Mouse (Mus musculus) B cell, adult 2 months (primary cell): ENCODE measurements around the gene Prph2.
A peak's percentile ranks its signal among the peaks of the same experiment; 100 is the strongest.

Source experiments
- DNase-seq, 2 experiments: peaks; one replicate each; pipeline ENCODE4 v3.0.0; 2022

Prph2 gene

GRCm38 (mm10) chr17:46910186-46910585, at the start of gene Prph2:
Gene Prph2 (plus strand): TSS chr17:46910459.
- no peak for DNase-seq

GRCm38 (mm10) chr17:46864566-46865195, 45.6 kb upstream of the Prph2 start:
- no peak for DNase-seq

- no peak for DNase-seq
These were observed 43.4 kb upstream of the Prph2 start for GRCm38 (mm10) chr17:46866836-46867235.

DNA sequence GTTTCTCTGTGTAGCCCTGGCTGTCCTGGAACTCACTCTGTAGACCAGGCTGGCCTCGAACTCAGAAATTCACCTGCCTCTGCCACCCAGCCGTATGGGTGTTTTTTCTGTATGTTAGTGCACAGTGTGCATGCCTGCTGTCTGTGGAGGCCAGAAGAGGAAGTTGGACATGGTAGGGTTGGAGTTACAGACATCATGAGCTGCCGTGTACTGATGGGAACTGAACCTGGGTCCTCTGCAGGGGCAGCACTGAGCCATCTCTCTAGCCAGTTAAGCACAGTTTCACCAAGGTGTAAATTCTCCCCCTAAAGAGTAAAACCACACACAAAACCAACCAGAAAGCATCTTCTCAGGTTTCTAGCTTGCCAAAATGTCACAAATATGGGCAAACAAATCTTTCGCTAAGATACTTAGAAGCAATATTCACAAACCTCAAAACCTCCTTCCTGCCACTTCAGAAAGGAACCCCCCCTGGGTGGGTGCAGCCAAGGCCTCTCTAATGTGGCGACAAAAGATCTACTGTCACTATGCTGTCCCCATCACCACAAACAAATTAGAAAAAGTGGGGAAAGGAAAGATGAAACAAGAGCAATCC, 40.0 kb upstream of the Prph2 start:
- DNase-seq: peak; percentile 46 to 56

DNA sequence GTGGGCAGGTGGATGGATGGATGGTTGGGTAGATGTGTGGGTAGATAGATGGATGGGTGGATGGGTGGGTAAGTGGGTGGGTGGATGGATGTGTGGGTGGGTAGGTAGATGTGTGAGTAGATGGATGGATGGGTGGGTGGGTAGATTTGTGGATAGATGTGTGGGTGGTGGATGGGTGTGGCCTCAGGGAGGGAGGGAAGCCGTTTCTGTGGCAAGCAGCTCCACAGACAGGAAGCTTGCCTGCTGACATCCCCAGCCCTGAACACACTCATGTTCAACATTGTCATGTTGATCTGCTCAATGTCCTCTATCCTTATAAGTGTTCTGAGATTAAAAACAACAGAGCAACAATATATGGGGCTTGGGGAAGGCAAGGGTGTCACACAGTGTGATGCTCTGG, 39.3 kb upstream of the Prph2 start:
- DNase-seq: no peak

- no peak for DNase-seq
These were observed 37.5 kb upstream of the Prph2 start for GRCm38 (mm10) chr17:46872806-46873205.

GRCm38 (mm10) chr17:46874133-46874532, 36.1 kb upstream of the Prph2 start:
- DNase-seq: no peak

DNA sequence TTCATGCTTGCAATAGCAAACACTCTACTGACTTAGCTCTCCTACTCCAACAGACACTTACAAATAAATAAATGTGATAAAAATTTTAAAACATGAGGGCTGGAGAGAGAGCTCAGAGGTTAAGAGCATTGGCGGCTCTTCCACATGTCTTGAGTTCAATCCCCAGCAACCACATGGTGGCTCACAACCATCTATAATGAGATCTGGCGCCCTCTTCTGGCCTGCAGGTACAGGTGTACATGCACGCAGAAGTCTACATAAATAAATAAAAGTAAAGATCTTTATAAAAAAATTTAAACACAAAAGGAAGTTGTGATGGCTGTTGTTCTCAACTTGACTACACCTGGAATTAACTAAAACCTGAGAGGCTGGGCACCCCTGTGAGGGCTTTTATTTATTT, 34.6 kb upstream of the Prph2 start:
- DNase-seq: peak; percentile 57 to 60

DNA sequence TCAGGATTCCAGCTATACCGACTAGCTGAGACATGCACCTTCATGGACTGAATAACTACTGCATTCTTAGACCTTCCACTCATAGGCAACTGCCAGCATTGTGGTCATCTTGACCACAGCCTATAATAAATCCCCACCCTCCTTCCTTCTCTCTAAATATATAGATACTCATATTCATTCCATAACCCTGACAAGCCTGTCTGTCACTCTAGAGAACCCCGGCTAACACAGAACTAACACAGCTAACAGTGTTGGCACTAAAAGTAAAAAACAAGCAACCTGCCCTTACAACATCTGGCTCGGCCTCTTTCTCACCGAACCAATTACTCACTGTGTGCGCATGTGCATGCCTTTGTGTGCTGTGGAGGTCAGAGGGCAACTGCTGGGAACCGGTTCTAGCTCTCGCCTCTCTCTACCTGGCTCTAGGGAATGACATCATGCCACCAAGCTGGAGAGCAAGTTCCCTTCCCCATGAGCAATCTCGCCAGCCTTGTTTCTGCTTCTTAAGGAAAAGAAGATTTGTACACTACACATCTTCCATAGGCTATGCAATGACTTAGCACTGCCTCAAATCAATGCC, 33.8 kb upstream of the Prph2 start:
- DNase-seq: no peak

DNA sequence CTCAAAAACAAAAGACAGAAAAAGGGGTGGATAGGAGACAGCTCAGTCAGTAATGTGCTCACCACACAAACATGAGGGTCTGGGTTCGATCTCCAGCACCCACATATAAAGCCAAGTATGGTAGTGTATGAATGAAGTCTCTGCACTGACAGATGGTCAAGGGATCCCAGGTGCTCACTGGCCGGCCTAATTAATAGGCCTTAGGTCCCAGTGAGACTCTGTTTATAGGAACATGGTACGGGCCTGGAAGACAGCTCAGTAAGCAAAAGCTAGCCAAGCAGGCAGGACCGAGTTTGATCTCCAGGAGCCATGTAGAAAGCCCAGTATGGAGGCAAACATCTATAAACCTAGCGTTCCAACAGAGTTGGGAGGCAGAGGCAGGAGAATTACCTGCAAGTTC, 33.2 kb upstream of the Prph2 start:
- DNase-seq: no peak

- no peak for DNase-seq
These were observed 30.4 kb upstream of the Prph2 start for GRCm38 (mm10) chr17:46879841-46880311.

GRCm38 (mm10) chr17:46880322-46880721, 29.9 kb upstream of the Prph2 start:
- DNase-seq: no peak

GRCm38 (mm10) chr17:46881728-46882127, 28.5 kb upstream of the Prph2 start:
- no peak for DNase-seq

- no peak for DNase-seq
These were observed 27.2 kb upstream of the Prph2 start for GRCm38 (mm10) chr17:46883107-46883506.

DNA sequence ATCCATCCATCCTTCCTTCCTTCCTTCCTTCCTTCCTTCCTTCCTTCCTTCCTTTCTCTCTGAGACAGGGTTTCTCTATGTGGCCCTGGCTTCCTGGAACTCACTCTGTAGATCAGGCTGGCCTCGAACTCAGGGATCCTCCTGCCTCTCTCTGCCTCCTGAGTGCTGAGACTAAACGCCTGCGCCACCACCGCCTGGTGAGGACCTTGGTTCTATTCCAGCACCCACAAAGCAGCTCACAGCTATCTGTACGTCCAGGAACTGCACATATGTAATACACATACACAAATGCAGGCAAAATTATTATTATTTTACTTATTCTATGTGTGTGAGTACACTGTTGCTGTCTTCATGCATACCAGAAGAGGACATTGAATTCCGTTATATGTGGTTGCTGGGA, 25.5 kb upstream of the Prph2 start:
- DNase-seq: no peak

- DNase-seq: no peak
These were observed 24.9 kb upstream of the Prph2 start for GRCm38 (mm10) chr17:46885218-46885909.

GRCm38 (mm10) chr17:46885910-46886643, 24.2 kb upstream of the Prph2 start:
- DNase-seq: no peak

GRCm38 (mm10) chr17:46888511-46889212, 21.6 kb upstream of the Prph2 start:
- peak; percentile 54 to 65 for DNase-seq

- peak; percentile 64 to 69 for DNase-seq
These were observed 20.7 kb upstream of the Prph2 start for GRCm38 (mm10) chr17:46889450-46890084.

- DNase-seq: peak; percentile 94
These were observed 20.0 kb upstream of the Prph2 start, which contains the start of gene Tbcc for GRCm38 (mm10) chr17:46890116-46890815. Gene Tbcc (plus strand): TSS chr17:46890684.
